Mouse (Mus musculus): ENCODE data around the gene Neu3. TPM values are rescaled to one million over a fixed set of nuclear protein-coding genes. Genes with fewer than 3 reads are reported as not detected.
A peak's percentile ranks its signal among the peaks of the same experiment; 100 is the strongest.

The Neu3 gene
- total RNA-seq (2015) (1.7 and 1.9 TPM in 2 replicates), total RNA-seq (2017) (1.6 and 3.4 TPM in 2 replicates)

- peak; percentile 96 for ATAC-seq (replicated peaks; ENCODE audit: poor library complexity)
These were observed at the start of gene Neu3 for GRCm38 (mm10) chr7:99828083-99828570. Gene Neu3, minus strand, starts transcription at chr7:99828417.

GRCm38 (mm10) chr7:99876345-99876744 lies 48.1 kb upstream of the Neu3 start:
- peak; percentile 99 for ATAC-seq (replicated peaks; ENCODE audit: poor library complexity)

- ATAC-seq (replicated peaks; ENCODE audit: poor library complexity) = no peak
These were observed 47.7 kb upstream of the Neu3 start for GRCm38 (mm10) chr7:99875891-99876290.

GRCm38 (mm10) chr7:99873965-99874364 lies 45.7 kb upstream of the Neu3 start:
- no peak for ATAC-seq (replicated peaks; ENCODE audit: poor library complexity)

- peak; percentile 36; the same call in 1 of the 2 replicates for ATAC-seq (replicated peaks; ENCODE audit: poor library complexity)
These were observed 41.1 kb upstream of the Neu3 start for GRCm38 (mm10) chr7:99869296-99869695.

GRCm38 (mm10) chr7:99865219-99865618 lies 37.0 kb upstream of the Neu3 start:
- peak; percentile 59; the same call in 1 of the 2 replicates for ATAC-seq (replicated peaks; ENCODE audit: poor library complexity)

- ATAC-seq (replicated peaks; ENCODE audit: poor library complexity) = no peak
These were observed 36.2 kb upstream of the Neu3 start for GRCm38 (mm10) chr7:99864241-99865028.

- ATAC-seq (replicated peaks; ENCODE audit: poor library complexity) = no peak
These were observed 35.1 kb upstream of the Neu3 start, which contains the start of gene Spcs2 for GRCm38 (mm10) chr7:99863362-99863761. Gene Spcs2, minus strand, starts transcription at chr7:99863462.

- peak; percentile 97 for ATAC-seq (replicated peaks; ENCODE audit: poor library complexity)
These were observed 30.8 kb upstream of the Neu3 start, which contains the start of gene Xrra1 for GRCm38 (mm10) chr7:99858813-99859585. Gene Xrra1, plus strand, starts transcription at chr7:99859116.

GRCm38 (mm10) chr7:99858175-99858812 lies 30.1 kb upstream of the Neu3 start:
- peak; percentile 9; the same call in 1 of the 2 replicates for ATAC-seq (replicated peaks; ENCODE audit: poor library complexity)

GRCm38 (mm10) chr7:99856266-99856861 lies 28.1 kb upstream of the Neu3 start:
- ATAC-seq (replicated peaks; ENCODE audit: poor library complexity) = no peak

GRCm38 (mm10) chr7:99854311-99854710 lies 26.1 kb upstream of the Neu3 start:
- ATAC-seq (replicated peaks; ENCODE audit: poor library complexity) = no peak

- no peak for ATAC-seq (replicated peaks; ENCODE audit: poor library complexity)
These were observed 25.1 kb upstream of the Neu3 start for GRCm38 (mm10) chr7:99853350-99853749.

- ATAC-seq (replicated peaks; ENCODE audit: poor library complexity) = no peak
These were observed 23.4 kb upstream of the Neu3 start for GRCm38 (mm10) chr7:99851618-99852017.

- ATAC-seq (replicated peaks; ENCODE audit: poor library complexity) = no peak
These were observed 22.9 kb upstream of the Neu3 start for GRCm38 (mm10) chr7:99851121-99851520.

- ATAC-seq (replicated peaks; ENCODE audit: poor library complexity) = no peak
These were observed 22.3 kb upstream of the Neu3 start for GRCm38 (mm10) chr7:99850534-99850933.

- no peak for ATAC-seq (replicated peaks; ENCODE audit: poor library complexity)
These were observed 17.5 kb upstream of the Neu3 start for GRCm38 (mm10) chr7:99845533-99846236.

- no peak for ATAC-seq (replicated peaks; ENCODE audit: poor library complexity)
These were observed 10.0 kb upstream of the Neu3 start for GRCm38 (mm10) chr7:99838241-99838640.

- ATAC-seq (replicated peaks; ENCODE audit: poor library complexity) = no peak
These were observed 9.3 kb upstream of the Neu3 start for GRCm38 (mm10) chr7:99837358-99838071.
